Mouse (Mus musculus) thymus, adult 18-20 months (tissue): ENCODE measurements around the gene Tenm3.

Experiments used
- DNase-seq, 2 experiments: peaks; one replicate each; pipeline ENCODE4 v3.0.0; 2022; ENCODE audit warnings: mixed read lengths in 2 of 2

Gene Tenm3

DNA sequence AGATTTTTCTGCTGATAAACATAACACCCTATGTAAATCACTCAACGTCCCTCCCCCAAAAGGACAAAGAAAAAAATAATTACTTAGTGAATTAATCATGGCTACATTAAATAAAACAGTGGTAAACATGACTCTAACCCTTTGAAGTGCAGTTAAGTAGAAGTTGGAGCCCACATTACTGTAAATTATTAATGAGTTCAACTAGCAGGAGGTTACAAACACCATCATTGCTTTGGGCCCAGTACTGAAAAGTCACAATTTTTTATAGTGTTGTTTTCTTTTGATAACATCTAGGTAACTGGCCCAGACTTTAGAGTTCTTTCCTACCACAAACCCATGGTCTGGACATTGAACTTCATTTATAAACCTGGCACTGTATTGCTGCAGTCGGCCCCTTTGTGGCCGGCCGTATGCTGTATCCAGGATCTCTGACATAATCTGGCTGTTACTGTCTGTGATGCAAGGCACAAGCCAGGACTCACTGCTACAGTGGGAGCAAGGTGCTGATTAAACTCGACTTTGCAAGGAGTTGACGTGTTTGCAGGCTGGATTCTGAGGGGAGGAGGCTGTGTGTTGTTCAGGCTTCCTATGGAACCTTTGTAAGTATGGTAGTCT, 602.7 kb downstream of the Tenm3 start:
- DNase-seq = no peak

- no peak for DNase-seq
These were observed 606.8 kb downstream of the Tenm3 start for GRCm38 (mm10) chr8:48236968-48237367.

DNA sequence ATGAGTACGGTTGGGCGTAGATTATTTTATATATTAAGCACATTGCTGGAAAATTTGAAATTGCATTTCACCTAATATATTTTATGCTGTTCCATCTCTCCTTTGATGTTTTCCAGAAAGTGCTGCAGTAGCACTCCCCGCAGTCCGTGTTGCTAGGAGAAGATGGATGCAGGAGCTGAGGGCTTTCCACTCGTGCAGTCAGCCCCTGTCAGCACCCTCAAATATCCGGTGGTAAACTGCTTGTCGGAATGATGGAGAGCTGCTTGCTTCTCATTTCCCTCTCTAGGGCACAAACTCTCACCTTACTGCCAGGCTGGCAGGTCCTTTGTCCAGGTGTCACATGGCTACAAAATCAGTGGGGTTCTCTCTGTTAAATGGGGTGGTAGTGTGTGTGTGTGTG, 610.8 kb downstream of the Tenm3 start:
- no peak for DNase-seq

GRCm38 (mm10) chr8:48231882-48232281, 611.9 kb downstream of the Tenm3 start:
- no peak for DNase-seq

- DNase-seq = no peak
These were observed 612.4 kb downstream of the Tenm3 start for GRCm38 (mm10) chr8:48231389-48231788.

DNA sequence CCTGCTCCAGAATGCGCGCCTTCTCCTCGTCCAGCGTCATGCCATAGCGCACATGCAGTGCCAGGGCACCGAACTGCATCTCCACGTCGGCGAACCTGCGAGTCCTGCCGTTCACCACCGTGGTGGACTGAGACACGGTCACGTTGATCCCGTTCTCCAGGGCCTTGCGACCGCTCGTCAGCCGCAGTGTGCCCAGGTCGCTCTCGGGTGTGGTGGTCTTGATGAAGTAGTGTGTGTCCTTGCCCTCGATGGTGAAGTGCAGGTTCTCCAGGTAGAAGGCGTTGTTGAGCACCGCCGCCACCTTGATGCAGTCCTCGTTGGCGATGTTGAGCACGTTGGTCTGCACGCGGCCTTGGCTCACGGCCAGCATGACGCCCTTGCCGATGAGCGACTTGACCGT, 615.1 kb downstream of the Tenm3 start:
- no peak for DNase-seq

DNA sequence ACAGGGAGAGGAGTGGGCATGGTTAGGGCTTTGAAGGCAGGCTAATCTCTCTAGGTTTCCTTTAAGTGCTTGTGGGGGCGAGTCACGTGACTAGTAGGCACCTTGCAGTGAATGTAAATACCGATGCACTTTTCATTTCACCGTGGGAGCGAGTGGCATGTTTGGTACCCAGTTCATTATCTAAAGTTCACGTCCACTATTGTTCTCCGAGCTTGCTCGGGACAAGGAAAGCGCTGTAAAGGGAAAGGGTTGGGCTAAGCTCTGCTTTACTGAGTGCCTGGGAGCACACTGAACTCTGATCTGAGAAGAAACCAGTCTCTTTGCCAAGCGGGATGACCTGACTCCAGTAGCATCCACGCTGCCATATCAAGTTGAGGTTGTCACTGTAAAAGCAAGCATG, 619.0 kb downstream of the Tenm3 start:
- no peak for DNase-seq

- DNase-seq = peak in 1 of 2 experiments; percentile 5
These were observed 621.4 kb downstream of the Tenm3 start for GRCm38 (mm10) chr8:48222429-48222769.

- DNase-seq = no peak
These were observed 621.9 kb downstream of the Tenm3 start for GRCm38 (mm10) chr8:48221724-48222428.

DNA sequence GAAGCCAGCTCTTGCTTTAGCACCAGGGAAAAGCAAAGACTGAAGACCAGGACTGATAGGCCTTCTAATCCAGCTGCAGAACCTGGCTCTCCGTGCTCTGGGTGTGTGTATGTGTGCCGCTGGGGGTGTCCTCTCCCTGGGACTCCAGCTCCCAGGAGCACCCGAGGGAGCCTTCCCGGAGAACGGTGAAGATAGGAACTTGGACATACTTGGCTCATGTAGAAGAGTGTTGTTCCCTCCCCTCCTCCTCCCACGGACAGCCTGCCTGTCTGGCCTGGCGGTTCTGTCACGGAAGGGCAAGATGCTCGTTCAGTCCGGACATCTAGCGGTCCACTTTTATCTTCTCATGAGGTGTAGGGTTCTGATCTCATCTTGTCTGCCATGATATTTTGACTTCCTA, 622.4 kb downstream of the Tenm3 start:
- DNase-seq = no peak

DNA sequence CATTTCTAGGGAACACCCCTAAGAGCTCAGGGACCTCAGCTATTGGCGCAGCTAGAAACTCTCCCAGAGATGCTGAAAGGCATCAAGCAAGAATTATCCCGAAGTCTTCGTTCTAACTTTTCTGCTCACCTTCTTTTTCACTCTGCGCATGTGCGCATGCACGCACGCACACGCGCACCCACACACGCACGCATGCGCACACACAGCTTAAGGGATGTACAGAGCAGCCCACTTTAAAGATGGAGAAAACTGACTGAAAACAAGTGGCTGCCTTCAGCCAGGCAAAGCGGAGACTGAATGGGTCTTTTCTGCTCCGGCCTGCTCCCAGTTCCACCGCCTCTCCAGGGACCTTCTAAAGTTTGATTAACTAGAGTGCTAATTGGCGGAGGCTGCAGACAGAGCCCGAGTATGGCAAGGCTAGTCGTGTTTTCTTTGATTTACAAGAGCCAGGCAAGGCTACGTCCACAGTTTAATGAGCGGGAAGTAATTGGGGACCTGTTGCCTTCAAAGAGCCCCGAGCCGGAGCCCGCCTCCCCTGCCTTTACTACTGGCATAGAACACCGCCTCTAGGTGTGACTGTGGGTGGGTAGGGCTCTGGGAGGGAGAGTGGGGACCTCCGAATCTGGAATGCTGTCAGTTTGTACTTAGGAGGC, 623.1 kb downstream of the Tenm3 start:
- no peak for DNase-seq

DNA sequence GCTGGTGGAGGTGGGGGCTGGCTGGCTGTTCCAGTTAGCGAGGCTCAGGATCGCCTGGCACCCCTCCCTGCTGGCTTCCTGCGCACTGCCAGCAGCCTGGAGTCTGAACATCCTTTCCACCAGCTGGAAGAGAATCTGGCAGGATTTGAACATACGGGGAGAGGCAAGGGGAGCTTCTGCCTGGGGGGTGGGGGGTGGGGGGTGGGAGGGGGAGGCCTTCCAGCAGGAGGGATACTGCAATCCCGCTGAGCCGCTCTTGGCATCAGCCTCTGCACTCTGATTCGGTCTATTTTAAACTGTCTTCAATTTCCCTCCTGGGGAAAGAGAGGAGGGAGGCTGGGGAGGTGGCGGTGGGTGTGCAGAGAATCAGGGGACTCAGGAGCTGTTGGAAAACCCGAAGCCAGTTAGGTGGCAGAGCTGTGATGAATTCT, 628.7 kb downstream of the Tenm3 start:
- no peak for DNase-seq

DNA sequence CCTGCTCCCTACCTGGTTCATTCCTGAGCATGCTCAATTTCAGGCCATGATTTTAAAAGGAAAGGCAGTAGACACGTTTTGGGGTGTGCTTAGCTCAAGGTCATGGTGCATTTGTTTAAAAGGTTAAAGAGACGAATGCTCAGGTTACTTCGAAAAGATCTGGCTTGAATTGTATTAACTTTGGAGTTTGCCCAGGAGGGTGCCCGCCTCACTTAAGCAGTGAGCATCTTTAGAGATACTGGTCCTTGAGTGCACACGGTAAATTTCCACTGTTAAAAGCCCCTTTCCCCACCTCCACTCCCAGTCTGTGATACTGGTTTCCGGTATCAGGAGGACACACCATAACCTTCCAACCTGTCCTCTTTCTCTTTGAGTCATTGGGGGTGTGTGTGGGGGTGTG, 629.4 kb downstream of the Tenm3 start:
- no peak for DNase-seq

DNA sequence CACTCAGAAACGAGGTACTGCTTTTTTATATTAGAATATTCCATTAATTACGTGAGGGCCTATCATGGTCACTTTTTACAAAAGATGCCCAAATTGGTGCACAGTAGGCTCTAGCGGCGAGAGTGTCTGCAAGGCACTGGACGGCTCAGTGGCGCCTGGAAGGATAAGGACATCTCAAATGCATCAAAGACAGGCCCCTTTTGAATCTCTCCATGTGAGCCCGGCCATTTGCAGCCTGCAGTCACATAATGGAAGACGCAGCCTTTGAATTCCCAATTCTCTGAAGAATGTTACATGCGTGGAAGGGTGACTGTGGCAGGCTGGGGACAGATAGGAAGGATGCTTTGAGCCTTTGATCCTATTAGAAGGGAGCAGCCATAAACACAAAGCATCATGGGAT, 631.8 kb downstream of the Tenm3 start:
- DNase-seq = no peak

GRCm38 (mm10) chr8:48207567-48207966, 636.2 kb downstream of the Tenm3 start:
- DNase-seq = no peak

DNA sequence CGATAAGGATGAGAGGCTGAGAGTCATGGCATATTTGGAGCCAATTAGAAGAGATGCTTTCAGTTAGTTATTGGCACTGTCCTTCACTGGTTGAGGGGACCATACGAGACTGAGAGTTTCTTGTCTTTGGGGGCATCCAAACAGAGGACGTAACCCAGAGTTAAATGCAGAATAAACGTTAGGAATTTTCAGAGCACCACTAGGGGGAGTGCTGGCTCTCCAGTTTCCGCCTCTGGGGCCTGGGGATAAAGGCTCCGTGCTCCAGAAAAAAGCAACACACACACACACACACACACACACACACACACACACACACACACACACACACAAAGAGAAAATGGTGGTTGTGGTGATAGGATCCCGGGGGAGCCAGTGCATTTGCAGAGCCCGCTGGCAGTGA, 636.8 kb downstream of the Tenm3 start:
- DNase-seq = no peak

GRCm38 (mm10) chr8:48204838-48205345, 638.9 kb downstream of the Tenm3 start:
- DNase-seq = no peak

GRCm38 (mm10) chr8:48204114-48204837, 639.5 kb downstream of the Tenm3 start:
- no peak for DNase-seq

DNA sequence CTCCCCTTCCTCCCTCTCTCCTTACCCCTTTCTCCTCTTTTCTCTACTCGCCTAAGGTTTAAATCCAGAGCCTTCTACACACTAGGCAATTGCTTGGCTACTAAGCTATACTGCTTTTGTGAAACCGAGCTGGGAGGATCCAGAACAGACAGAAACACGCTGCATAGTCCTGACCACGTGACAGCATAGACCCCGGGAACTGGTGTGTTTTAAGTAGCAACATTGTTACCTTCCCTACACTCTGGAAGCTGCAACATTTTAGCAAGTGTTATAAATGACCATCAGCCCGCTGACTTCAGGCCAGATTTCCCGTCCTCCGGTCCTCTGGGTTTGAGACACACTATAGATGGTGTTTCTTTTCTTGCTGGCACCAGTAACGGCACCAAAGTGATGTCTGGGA, 640.1 kb downstream of the Tenm3 start:
- DNase-seq = no peak

DNA sequence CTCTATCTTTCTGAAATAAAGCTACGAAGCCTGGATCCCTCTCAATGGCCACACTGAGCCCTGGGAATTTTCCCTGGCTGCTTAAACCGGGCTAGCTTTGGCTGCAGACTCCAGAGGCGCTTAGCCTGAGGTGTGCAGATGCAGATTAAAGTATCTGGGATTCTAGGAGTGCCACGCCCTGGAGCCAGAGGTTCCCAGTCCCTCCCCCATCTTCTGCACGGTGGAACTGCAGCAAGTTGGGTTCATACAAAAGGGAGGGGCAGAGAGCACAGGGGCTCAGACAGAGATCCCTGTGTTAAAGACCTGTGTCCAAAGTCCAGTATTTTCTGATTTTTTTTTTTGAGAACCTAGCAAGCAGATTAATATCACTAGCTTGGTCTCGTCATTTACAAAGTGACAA, 640.6 kb downstream of the Tenm3 start:
- no peak for DNase-seq

GRCm38 (mm10) chr8:48202632-48203031, 641.1 kb downstream of the Tenm3 start:
- DNase-seq = no peak

DNA sequence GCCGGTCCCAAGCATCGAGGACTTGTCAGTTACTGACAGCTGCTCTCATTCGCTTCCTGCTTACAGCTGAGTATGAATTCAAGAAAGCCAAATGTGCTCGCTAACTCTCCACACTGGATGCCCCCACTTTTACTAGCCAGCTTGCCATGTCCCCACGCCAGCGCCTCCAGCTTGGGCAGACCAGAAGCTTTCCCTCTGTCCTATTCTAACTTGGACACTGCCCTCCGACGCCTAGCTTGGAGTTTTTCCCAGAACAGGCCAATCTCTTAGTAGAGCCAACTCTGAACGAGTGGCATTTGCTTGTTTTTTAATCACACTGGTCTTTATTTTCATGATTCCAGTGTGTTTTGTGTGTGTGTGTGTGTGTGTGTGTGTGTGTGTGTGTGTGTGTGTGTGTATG, 644.6 kb downstream of the Tenm3 start:
- DNase-seq = no peak

GRCm38 (mm10) chr8:48195971-48196370, 647.8 kb downstream of the Tenm3 start:
- no peak for DNase-seq

DNA sequence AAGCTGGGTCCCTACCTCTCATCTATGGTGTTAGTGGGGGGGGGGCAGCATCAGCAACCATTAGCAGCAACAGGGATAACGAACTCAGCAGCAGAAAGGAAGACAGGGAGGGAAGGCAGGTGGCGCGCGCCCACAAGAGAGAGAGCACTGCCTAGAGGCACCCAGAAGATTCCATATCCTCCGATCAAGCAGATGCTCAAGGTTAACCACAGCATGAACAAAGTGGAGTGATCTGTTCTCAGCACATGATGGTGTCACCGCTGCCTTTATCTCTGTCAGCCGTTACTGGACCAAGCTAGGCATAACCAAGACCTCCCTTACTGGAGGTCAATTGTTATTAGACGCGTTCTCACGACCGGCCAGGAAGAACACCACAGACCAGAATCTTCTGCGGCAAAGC, 655.2 kb downstream of the Tenm3 start:
- no peak for DNase-seq
